Comparison of ENCODE assay signal across 31 mouse cellular contexts in genomic region chr7:99896905-99897304, GRCm38 (mm10). TPM values are rescaled to one million over a fixed set of nuclear protein-coding genes. Genes with fewer than 3 reads are reported as not detected.
"Had no signal": no experiment of that assay in that cellular context is flagged by ENCODE, and none has a peak within 500 bp of the region (broad histone marks: within the 10 kb centered on the region; RNA-seq: fewer than 3 reads in every experiment).

No protein-coding gene starts in this region.

- ATAC-seq: forebrain, embryonic 13.5 days; forebrain, embryonic 14.5 days; forebrain, embryonic 15.5 days; forebrain, embryonic 16.5 days; forebrain, postnatal 0 days had no signal

- H3K9me3 ChIP-seq: embryonic facial prominence, embryonic 10.5 days; embryonic facial prominence, embryonic 12.5 days; embryonic facial prominence, embryonic 13.5 days; embryonic facial prominence, embryonic 15.5 days; forebrain, embryonic 10.5 days; forebrain, embryonic 12.5 days; forebrain, embryonic 13.5 days; forebrain, embryonic 15.5 days had no signal

- H3K9ac ChIP-seq: embryonic facial prominence, embryonic 12.5 days; embryonic facial prominence, embryonic 13.5 days; embryonic facial prominence, embryonic 15.5 days; forebrain, embryonic 12.5 days; forebrain, embryonic 13.5 days; forebrain, embryonic 15.5 days; forebrain, postnatal 0 days had no signal

- H3K27me3 ChIP-seq: embryonic facial prominence, embryonic 12.5 days; embryonic facial prominence, embryonic 13.5 days; embryonic facial prominence, embryonic 15.5 days; forebrain, embryonic 12.5 days; forebrain, embryonic 13.5 days; forebrain, embryonic 15.5 days had no signal

- DNase-seq: cerebellum, adult 18-20 months; cerebellum, adult 2 months; cerebellum, adult 8-10 months; cerebellum, adult 9-11 months; cerebellum, postnatal 10 days; cerebellum, postnatal 14 days; cerebellum, postnatal 25 days; cerebellum, postnatal 36 days; embryo, embryonic 11 days; forebrain, postnatal 0 days; gastrocnemius, adult 2 months; gastrocnemius, postnatal 10 days; gastrocnemius, postnatal 14 days; gastrocnemius, postnatal 25 days; gastrocnemius, postnatal 36 days; heart, adult 11 months; heart, adult 18-20 months; heart, adult 2 months had no signal

- H3K4me3 ChIP-seq: embryonic facial prominence, embryonic 10.5 days; embryonic facial prominence, embryonic 12.5 days; embryonic facial prominence, embryonic 13.5 days; embryonic facial prominence, embryonic 15.5 days; erythroblast, embryonic 14.5 days; forebrain, embryonic 10.5 days; forebrain, embryonic 12.5 days; forebrain, embryonic 13.5 days; forebrain, embryonic 15.5 days; gastrocnemius, adult 2 months; heart, adult 2 months had no signal

- H3K27ac ChIP-seq: embryonic facial prominence, embryonic 10.5 days; embryonic facial prominence, embryonic 12.5 days; embryonic facial prominence, embryonic 13.5 days; embryonic facial prominence, embryonic 15.5 days; forebrain, embryonic 10.5 days; forebrain, embryonic 12.5 days; forebrain, embryonic 13.5 days; forebrain, embryonic 15.5 days; gastrocnemius, adult 2 months; heart, adult 2 months had no signal

- H3K36me3 ChIP-seq: embryonic facial prominence, embryonic 10.5 days; embryonic facial prominence, embryonic 12.5 days; embryonic facial prominence, embryonic 13.5 days; embryonic facial prominence, embryonic 15.5 days; forebrain, embryonic 10.5 days; forebrain, embryonic 12.5 days; forebrain, embryonic 15.5 days had no signal

- H3K4me2 ChIP-seq: embryonic facial prominence, embryonic 12.5 days; embryonic facial prominence, embryonic 13.5 days; embryonic facial prominence, embryonic 15.5 days; forebrain, embryonic 12.5 days; forebrain, embryonic 13.5 days; forebrain, embryonic 15.5 days had no signal

- H3K4me1 ChIP-seq: embryonic facial prominence, embryonic 12.5 days; embryonic facial prominence, embryonic 13.5 days; embryonic facial prominence, embryonic 15.5 days had no signal

RNA-seq across cellular contexts. Expression of gene Xrra1, which starts 38.0 kb away (rescaled TPM):
- total RNA-seq: common myeloid progenitor, adult 5-6 weeks; heart, adult 8-10 months had no signal
